Mouse (Mus musculus) liver, postnatal 0 days (tissue): ENCODE measurements around the gene Synj1.

Experiments
- CTCF ChIP-seq: sonication (generic); IDR thresholded peaks from 2 replicates; pipeline ENCODE4 v1.5.1; 2016; ENCODE audit warnings: antibody characterized with exemption, low read depth
- EP300 ChIP-seq: IDR thresholded peaks from 2 replicates; pipeline ENCODE4 v1.6.1; 2016; ENCODE audit warnings: antibody characterized with exemption, low read depth, mild to moderate bottlenecking

GRCm38 (mm10) chr16:90924606-90925370 lies 86.3 kb downstream of the Synj1 start:
- no peak for TF ChIP-seq CTCF
- TF ChIP-seq EP300, result no peak
